Mouse (Mus musculus) megakaryocyte, embryonic 14.5 days (primary cell): ENCODE measurements at regions not wholly inside any gene's neighbourhood (a gene's known extent, or its start where the extent isn't known, plus 50 kb on each side); places are given as distances from the start of the nearest gene placed in this dataset.
A peak's percentile ranks its signal among the peaks of the same experiment; 100 is the strongest.

Experiments
- H3K27me3 ChIP-seq: replicated peaks from 2 replicates; pipeline ENCODE3; 2012; ENCODE audit warnings: inconsistent platforms
- H3K36me3 ChIP-seq: replicated peaks from 2 replicates; pipeline ENCODE3; 2012; ENCODE audit warnings: low read length, inconsistent platforms, mixed read lengths
- H3K4me1 ChIP-seq: 2 replicates; pipeline ENCODE4 v1.6.1; 2012; ENCODE audit warnings: inconsistent platforms
- H3K4me3 ChIP-seq: replicated peaks from 2 replicates; pipeline ENCODE3; 2012; ENCODE audit warnings: moderate library complexity, mild to moderate bottlenecking, inconsistent platforms
- H3K9me3 ChIP-seq: 2 replicates; pipeline ENCODE4 v1.6.1; 2012; ENCODE audit warnings: inconsistent platforms
- FLI1 ChIP-seq: IDR thresholded peaks from 2 replicates; pipeline ENCODE4 v1.6.1; 2012; ENCODE audit warnings: low read length, inconsistent platforms, mixed read lengths
- GATA1 ChIP-seq: IDR thresholded peaks from 3 replicates; pipeline ENCODE4 v1.6.1; 2012; ENCODE audit warnings: mixed read lengths, low read length, inconsistent platforms, borderline replicate concordance

DNA sequence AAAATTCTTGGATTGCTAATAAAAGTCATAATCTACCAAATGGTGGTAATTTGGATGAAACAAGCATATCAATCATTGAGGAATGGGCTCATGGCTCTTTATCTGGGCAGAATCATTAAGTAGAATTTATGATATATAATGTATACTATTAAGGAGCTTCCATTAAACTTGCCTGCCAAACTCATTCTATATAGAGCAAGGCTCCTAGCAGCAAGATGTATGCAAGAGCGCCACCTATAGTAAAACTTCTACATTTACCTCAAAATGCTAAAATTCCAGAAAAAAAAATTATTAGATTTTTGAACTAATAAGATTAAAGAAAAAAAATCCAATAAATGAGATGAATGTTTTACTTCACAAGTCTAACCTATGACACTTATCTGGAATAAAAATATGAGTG, 107.1 kb downstream of the Rpl36a-ps1 start:
- Histone ChIP-seq H3K4me3 (no peak overlapping the region), H3K4me1 (peaks cover 5% of the 10 kb centered on the region; the same call in 1 of the 2 replicates), H3K27me3 (no peaks in the 10 kb centered on the region), H3K36me3 (no peaks in the 10 kb centered on the region), H3K9me3 (no peaks in the 10 kb centered on the region; the same call in 1 of the 2 replicates)
- TF ChIP-seq FLI1 (no peak), GATA1 (no peak)

DNA sequence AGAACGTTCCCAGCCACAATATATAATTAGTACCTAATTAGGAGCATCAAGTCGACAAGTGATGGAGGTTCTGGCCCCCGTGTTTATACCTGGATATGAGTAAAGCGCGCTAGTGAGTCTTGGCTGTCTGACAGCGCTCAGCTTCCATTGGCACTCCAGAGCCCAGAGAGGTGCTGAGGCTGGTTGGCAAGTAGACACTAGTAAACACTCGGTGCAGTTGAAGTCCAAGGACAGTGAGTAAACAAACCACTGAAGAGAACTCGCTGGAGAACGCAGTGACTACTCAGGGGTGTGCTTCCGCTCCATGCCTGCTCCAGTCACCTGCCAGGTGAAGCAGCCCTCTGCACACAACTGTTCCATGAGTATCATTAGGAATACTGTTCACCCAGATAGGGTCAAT, 111.5 kb downstream of the Rpl36a-ps1 start:
- TF ChIP-seq FLI1 (no peak), GATA1 (no peak)
- peaks cover 5% of the 10 kb centered on the region; the same call in 1 of the 2 replicates for H3K4me1 ChIP-seq
- H3K9me3 ChIP-seq = peaks cover 3% of the 10 kb centered on the region; the same call in 1 of the 2 replicates
- H3K27me3 ChIP-seq = no peaks in the 10 kb centered on the region
- no peak overlapping the region for H3K4me3 ChIP-seq
- no peaks in the 10 kb centered on the region for H3K36me3 ChIP-seq

DNA sequence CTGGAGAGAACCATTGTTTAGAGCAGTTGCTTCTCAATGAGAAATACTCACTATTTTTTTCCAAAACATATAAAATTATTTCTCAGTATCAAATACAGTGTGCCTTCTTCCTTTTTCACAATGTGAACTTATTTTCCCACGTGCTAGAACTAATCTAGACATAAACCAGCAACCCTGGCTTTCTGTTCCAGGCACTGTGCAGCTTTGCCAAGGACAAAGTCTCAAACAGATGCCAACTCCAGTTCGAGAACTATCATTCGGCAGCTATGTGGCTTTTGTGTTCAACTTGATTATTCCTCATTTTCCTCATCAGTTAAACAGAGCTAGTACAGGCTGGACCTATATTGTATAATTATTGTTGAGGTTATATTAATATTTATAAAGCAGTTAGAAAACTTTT, 116.2 kb downstream of the Rpl36a-ps1 start:
- Histone ChIP-seq H3K27me3 (no peaks in the 10 kb centered on the region), H3K36me3 (no peaks in the 10 kb centered on the region), H3K9me3 (peaks cover 3% of the 10 kb centered on the region; the same call in 1 of the 2 replicates), H3K4me1 (peaks cover 6% of the 10 kb centered on the region), H3K4me3 (no peak overlapping the region)
- TF ChIP-seq FLI1 = no peak
- TF ChIP-seq GATA1 = no peak

DNA sequence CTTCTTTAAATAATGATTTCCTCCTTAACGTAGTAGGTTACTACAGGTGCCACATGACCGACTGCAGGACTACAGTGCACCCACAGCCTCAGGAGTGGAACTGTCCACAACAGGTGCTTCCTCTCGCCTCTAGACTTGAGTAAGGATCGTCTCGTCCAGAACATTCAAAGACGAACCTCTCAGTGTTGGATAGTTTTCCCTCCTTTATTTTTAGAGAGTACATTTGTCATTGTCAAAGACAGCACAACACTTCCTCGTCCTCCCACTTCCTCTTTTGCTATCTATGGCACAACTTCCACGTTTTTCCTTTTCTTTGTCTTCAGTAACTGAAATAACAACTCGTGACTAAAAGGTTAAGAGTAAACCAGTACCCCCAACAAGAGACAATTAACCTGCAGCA, 120.7 kb downstream of the Rpl36a-ps1 start:
- Histone ChIP-seq H3K4me1 (peaks cover 17% of the 10 kb centered on the region), H3K4me3 (peak overlapping the region; percentile 70), H3K9me3 (no peaks in the 10 kb centered on the region), H3K36me3 (no peaks in the 10 kb centered on the region), H3K27me3 (no peaks in the 10 kb centered on the region)
- TF ChIP-seq FLI1 = no peak
- TF ChIP-seq GATA1 = no peak

DNA sequence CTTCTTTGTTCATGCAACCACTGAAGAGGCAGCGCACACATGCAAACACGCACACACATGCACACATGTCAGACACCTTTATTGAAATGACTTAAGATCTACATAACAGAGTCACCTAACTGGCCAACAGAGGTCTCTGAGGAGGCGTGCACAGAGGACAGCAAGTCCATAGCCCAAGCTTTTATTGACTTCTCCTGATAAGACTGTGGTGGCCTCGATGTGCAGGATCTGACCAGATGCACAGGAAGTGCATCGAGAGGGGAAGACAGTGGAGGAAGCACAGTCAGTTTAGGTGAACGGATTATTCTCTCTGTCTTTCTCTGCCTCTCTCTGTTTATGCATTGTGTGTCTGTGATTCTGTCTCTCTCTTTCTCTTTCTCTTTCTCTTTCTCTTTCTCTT, 124.2 kb downstream of the Rpl36a-ps1 start:
- no peaks in the 10 kb centered on the region for H3K27me3 ChIP-seq
- H3K4me1 ChIP-seq = peaks cover 17% of the 10 kb centered on the region
- no peaks in the 10 kb centered on the region for H3K9me3 ChIP-seq
- peak overlapping the region; percentile 89 for H3K4me3 ChIP-seq
- TF ChIP-seq GATA1 (no peak), FLI1 (no peak)
- H3K36me3 ChIP-seq = no peaks in the 10 kb centered on the region

DNA sequence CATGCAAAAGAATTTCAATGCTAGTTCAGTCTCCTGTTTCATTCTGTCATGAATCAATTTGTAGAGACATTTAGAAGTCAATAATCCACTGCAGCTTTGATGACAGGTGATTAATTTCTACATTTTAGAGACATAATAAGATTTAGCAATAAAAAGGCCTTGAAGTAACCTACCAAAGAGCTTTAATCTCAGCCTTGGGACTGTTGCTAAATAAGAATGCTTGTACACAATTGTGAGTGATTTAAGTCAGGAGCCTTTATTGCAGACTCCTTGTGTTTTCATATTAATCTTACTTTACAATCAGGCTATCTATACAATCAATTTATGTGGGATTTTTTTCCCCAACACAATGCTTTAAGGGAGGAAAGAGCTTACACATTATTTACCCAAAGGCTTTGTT, 127.2 kb downstream of the Rpl36a-ps1 start:
- peaks cover 11% of the 10 kb centered on the region for H3K4me1 ChIP-seq
- H3K36me3 ChIP-seq = no peaks in the 10 kb centered on the region
- H3K4me3 ChIP-seq = no peak overlapping the region
- H3K9me3 ChIP-seq = no peaks in the 10 kb centered on the region
- TF ChIP-seq GATA1 = no peak
- no peak for TF ChIP-seq FLI1
- no peaks in the 10 kb centered on the region for H3K27me3 ChIP-seq

DNA sequence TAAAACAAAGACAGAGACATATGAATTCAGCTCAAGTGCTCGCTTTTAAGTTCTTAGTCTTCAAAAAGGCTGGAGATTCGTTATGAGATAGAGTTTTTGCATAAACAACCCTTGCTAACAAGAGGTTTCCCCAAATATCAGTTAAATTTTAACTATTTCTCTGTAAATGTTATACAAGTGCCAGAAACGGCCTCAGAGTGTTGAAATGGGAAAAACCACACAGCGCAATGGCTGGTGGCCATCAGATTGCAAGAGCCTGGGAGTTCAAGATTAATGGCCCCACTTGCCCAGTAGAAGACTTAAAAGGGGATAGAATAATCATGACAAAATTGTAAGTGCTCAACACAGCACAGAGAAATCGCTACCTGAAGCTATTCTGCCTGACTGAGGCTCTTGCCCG, 130.1 kb downstream of the Rpl36a-ps1 start:
- Histone ChIP-seq H3K4me3 (no peak overlapping the region), H3K4me1 (no peaks in the 10 kb centered on the region), H3K27me3 (no peaks in the 10 kb centered on the region), H3K36me3 (no peaks in the 10 kb centered on the region), H3K9me3 (no peaks in the 10 kb centered on the region)
- no peak for TF ChIP-seq GATA1

DNA sequence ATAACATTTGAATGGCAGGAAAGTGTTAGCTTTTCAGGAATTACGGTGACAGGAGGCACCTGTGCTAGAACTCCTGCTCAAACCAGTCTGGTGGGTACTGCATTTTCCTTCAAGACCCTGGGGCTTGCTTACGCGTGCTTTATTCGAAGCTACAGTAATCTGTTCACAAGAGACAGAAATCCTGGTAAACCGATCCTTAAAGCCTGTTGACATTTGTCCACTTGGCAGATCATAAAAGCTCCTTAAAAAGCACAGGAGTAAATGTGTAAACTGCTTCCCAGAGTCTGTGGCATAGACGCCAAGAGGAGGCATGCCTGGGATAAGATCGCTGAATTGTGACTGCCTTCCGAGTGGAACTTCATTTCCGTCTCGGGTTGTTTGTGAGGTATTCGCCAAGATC, 130.5 kb downstream of the Rpl36a-ps1 start:
- Histone ChIP-seq H3K4me3 (no peak overlapping the region), H3K4me1 (no peaks in the 10 kb centered on the region), H3K36me3 (no peaks in the 10 kb centered on the region), H3K9me3 (no peaks in the 10 kb centered on the region), H3K27me3 (no peaks in the 10 kb centered on the region)
- TF ChIP-seq FLI1 (no peak), GATA1 (no peak)

DNA sequence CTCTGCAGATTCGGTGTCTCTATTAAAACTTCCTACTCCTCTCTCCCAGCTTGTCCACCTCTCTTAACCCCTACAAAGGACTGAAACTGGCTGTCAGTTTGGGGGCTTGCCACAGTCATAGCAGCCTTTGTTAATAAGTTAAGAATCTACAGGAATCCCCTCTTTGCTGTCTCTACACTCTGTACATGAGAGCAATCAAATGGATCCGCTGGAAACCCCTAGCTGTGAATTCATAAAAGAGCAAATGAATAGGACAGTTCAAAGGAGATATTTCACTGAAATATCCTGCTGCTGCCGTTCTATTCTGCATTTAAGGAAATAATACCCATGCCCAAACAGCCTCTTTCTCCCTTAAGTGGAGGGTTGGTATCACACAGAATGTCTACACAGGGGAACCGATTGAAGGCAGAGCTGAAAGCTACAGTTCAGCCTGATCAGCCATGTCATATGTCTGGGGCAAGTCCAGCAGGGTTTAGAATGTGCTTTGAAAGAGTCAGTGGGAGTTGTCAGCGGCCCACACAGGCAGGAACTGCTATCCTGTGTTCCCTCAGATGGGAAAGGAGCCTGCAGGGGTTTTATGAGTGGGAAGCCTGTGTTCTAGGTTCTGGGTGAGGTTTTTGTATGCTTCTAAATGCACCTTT, 131.9 kb downstream of the Rpl36a-ps1 start:
- Histone ChIP-seq H3K36me3 (no peaks in the 10 kb centered on the region), H3K4me3 (no peak overlapping the region), H3K9me3 (no peaks in the 10 kb centered on the region), H3K27me3 (no peaks in the 10 kb centered on the region), H3K4me1 (no peaks in the 10 kb centered on the region)
- TF ChIP-seq GATA1 = no peak
- TF ChIP-seq FLI1 = no peak

DNA sequence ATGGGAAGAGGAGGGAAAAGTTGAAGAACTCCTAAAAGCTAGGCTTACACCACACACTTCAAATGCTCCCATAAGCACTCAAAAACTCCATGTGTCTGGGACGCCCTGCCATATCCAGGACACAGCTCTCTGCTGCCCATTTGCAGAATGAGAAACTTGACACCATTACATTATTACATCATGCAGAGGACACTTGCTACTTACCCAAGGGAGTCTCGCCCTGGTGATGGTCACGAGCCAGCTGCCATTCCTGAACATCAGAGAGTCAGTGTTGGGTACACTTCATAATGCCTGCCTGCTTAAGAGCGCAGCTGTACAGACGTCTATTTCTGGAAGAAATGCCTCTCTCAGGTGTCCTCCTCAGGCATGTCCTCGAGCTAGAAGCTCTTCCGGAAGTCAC, 135.3 kb downstream of the Rpl36a-ps1 start:
- H3K4me1 ChIP-seq = no peaks in the 10 kb centered on the region
- H3K27me3 ChIP-seq = no peaks in the 10 kb centered on the region
- H3K36me3 ChIP-seq = no peaks in the 10 kb centered on the region
- no peaks in the 10 kb centered on the region for H3K9me3 ChIP-seq
- H3K4me3 ChIP-seq = no peak overlapping the region
- no peak for TF ChIP-seq GATA1
- TF ChIP-seq FLI1 = no peak

DNA sequence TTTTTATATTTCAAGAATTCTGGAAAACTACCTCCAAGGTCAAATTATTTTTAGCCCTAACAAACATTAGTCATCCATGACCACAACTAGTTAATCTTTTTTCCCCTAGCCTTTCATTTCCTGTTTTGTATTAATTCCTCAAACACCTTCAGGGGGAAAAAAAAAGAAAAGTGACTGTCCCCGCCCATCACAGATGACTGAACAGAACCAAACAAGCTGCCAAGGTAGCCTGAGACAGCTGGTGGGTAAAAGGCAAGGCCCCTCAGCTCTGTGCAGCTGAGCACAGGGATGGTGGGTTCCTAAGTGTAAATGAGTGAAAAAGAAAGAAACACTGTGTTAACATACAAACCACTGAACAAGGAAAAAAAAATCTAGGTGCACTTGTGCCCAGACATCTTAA, 145.6 kb downstream of the Rpl36a-ps1 start:
- no peaks in the 10 kb centered on the region for H3K36me3 ChIP-seq
- H3K4me1 ChIP-seq = no peaks in the 10 kb centered on the region
- H3K4me3 ChIP-seq = no peak overlapping the region
- TF ChIP-seq GATA1 = no peak
- TF ChIP-seq FLI1 = no peak
- H3K9me3 ChIP-seq = no peaks in the 10 kb centered on the region
- no peaks in the 10 kb centered on the region for H3K27me3 ChIP-seq
